Mouse (Mus musculus) kidney, postnatal 10 days (tissue): ENCODE measurements around the gene Pnpo.
A peak's percentile ranks its signal among the peaks of the same experiment; 100 is the strongest.

Experiments used
- DNase-seq: peaks from one replicate; pipeline ENCODE4 v3.0.0; 2021; ENCODE audit warnings: mixed read lengths

The Pnpo gene

DNA sequence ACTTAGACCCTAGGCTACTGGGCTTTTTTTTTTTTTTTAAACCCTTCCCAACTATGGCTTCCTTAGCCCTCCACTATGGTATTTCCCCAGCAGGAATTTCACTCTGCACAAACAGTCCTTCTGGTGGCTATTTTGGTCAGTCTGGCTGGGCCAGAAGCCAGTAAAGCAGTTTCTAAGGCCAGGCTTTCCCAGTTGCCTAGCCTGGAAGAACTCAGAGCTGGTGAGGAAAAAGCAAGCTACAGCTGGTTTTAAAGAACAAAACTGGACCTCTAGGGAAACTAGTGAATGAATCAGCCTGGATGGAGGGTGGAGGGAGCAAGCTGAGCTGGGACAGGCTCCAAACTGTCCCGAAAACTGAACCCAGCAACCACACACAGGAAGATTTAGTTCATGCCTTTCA, 26.0 kb upstream of the Pnpo start:
- DNase-seq = peak; percentile 75

DNA sequence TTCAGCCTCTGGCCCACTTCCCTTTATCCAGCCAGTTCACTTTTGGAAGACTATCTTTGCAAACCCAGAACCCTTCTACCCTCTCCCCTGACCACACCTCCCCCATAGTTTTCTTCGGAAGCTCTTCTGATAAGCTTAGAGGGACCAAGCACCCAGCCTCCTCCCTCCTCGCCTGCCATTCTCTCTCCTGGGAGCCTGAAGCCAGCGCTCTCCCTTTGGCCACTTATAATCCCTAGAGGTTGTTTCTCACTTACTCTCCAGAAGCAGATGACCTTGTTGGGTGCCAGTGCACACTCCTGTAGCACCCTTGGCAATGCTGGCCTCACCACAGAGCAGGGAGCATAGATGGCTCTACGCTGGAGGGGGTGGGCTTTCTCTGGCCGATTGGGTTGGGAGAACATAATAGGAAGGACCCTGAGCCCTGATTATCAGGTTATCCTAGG, 25.5 kb upstream of the Pnpo start:
- DNase-seq = no peak

DNA sequence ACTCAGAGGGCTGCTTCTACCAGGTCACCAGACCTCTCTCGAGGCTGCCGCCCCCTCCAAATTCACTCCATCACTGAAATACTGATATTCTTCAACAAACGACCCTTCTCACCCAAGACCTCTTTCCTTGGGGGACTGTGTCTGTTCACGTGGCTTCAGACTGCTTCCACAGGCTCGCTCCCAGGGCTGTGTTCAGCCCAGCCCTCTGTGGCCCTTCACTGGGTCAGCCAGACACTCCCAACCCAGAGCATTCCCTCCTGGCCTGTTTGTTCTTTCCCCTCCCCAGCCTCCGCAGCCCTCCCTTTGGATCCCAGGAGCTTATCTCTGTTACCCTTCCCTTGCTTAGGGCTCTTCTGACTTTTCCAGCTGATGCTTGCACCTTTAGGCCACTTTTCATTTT, 24.7 kb upstream of the Pnpo start:
- no peak for DNase-seq

DNA sequence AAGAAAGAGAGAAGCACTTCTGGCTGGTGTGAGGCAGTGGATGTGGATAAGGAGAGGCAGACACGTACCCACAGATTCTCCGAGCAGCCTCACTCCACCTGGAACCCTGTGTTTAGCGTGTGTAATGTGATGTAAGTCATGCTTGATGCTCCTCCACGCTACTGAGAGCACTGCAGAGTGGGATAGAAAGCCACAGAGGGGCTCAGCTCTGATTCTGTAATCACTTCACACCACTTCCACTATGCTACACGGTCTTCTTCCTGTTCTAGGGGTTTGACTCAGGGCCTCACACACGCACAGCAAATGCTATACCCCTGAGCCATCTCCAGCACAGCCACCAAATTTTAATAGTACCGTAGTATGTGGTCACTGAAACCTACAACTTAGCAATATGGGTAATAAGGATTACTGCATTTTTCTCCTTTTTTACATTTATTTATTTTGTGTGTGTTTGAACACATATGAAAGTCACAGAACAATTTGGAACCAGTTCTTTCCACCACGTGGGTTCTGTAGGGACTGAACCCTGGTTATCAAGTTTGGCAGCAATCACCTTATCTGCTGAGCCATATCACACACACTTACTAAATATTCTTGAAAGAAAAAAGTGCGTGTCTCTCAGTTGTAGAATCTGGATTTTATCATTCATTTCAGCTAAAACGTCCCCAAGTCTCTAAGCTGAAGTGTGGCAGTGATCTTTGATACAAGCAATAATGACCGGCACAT, 23.9 kb upstream of the Pnpo start:
- DNase-seq = no peak

DNA sequence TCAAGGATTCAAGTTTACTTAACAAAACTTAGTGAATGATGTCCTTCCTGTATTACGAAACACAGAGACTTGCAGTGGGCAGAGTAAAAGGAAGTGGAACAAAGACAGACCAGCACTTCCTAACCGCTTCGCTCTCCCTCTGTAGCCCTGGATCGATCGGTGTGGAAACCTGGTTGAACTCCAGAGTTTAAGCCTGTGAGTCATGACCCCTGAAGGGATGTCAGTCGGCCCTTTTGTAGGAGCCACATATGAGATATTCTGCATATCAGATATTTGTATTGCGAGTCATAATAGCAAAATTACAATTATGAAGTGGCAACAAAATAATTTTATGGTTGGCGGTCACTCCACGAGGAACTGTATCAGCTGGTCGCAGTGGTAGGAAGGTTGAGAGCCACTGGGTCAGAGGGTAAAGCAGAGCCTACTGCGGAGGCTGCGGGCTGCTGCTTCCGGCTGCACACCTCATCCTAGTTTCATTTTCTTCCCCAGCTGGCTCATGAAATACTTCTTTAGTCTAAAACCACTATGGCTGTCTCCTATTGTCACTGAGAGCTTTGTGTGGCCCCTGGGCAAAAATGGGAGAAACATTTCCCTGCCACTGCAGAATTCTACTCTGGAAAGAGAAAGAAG, 23.2 kb upstream of the Pnpo start:
- DNase-seq = no peak

DNA sequence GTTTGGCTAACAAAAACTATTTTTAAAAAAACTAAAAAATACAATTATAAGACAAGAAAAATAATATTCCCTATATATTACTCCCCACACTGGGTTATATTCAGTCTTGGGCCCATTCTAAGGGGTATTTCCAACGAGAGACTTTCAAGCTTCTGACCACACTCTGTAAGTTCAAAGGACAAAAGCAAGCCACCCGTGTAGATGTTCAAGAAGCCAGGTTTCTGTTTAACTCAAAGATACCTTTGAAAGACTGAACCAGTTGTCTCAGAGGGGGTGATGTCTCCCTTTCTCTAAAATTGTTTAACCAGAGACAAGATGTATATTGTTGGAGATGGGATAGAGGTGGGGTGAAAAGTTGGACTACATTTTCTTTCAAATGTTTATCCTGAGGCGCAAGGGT, 22.4 kb upstream of the Pnpo start:
- no peak for DNase-seq

DNA sequence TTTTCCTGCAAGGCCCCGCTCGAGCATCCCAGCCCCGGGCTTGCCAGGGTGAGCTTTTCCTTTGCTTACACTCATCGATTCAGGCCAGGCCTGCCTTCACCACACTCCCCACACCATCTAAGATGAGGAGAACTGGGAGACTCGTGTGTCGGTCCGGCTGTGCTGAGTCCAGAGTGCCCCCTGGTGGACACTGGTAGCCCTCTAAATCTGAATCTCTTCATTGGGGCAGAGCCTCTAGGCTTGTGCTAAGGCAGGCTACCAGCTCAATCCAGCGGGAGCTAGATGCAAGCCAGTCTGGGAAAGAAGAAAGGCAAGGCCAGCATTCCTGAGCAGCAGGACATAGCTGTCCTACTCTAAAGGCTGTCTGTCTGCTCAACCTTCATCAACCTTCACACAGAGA, 19.8 kb upstream of the Pnpo start:
- peak; percentile 97 for DNase-seq

DNA sequence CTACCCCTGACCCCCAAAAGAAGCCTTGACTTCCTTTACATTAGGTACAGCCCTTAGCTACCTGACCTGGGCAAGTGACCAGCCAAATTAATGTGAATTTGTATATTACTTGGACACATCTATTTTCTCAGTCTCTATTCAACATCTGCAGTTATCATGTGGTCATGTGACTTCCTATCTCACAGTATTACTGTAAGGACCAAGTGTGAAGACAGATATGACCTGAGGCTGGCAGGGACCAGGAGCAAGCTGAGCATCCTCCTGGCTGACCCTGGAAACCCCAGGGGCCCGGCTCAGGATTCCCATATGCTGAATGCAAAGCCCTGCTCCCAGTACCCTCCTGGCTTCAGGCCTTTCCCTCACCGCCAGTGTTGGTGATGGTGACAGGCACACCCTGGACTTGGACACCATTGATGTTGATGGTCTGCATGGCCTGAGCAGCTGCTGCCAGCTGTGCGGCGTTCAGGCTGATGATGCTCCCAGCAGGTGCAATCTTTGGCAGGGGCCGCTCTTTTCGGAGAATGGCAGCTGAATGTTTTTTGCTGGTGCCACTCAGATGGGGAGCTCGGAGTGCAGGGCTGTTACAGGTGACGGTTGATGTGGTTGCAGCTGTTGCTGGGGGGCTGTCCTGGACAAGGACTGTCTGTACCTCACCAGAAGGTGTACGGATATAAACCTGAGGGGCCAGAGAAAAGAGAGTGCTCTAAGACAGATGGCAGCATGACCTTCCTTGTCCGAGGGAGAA, 13.4 kb upstream of the Pnpo start:
- DNase-seq = no peak

DNA sequence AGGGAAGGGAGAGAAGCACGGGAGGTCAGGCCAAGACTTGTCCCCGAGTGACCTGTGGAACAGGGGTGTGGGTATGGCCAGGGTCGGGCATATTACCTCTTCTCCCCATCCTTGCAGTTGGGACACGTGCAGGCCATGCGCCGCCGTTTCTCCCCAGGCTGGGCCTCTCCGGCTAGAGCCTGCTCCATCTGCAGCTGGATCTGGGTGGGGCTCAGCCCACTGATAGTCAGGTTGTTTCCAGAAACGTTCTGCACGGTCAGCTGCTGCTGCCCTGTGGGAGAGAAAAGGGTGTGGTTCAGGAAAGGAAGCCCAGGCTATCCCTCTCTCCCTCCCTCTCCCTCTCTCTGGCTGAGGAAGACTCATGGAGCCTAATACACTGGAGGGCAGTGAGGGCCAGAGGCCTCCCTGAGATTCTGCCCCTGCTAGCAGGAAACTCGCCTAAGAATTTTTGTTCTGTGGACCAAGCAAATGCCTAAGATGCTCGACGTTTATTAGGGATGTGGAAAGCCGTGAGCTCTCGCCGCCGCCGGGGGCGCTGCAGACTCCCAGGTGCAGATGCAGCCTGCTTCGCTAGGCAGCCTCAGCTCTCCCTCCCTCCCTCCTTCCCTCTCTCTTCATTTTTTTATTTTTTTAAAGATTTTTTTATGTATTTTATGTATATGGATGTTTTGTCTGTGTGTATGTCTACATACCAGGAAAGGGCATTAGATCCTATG, 12.4 kb upstream of the Pnpo start:
- DNase-seq = peak; percentile 49

DNA sequence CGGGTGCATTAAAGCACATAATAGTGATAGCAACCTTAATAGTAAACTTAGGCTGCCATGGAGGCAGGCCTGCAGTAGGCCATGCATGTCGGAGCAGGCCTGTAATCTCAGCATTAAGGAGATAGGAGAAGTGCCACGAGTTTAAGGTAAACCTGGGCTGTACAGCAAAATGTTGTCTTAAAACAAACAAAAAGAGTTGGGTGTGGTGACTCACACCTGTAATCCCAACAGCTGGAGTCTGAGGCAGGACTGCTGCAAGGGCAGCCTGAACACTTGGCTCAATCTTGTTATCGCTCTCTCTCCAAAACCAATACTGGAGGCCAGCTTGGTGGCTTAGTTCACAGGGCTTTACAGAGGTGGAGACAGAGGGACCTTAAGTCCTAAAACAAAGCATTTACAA, 11.3 kb upstream of the Pnpo start:
- no peak for DNase-seq

DNA sequence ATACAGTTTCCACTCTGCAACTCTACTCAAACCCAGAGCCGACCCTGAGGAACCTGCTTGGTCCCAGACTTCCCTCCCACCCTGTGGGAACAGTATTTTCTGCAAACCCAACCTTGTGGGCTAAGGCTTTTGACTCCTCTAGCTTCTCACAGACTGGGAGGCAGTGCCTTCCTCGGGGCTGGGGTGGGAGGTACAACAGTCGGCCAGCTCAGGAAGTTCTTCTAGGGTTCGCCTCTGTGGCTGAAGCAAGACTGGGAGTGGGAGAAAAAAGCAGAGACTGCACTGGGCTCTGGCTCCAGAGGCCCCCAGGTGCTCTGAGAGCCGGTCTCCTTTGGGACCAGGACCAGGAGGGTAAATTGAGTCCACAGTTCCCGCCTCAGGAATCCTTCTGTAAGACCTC, 9.1 kb upstream of the Pnpo start:
- no peak for DNase-seq

DNA sequence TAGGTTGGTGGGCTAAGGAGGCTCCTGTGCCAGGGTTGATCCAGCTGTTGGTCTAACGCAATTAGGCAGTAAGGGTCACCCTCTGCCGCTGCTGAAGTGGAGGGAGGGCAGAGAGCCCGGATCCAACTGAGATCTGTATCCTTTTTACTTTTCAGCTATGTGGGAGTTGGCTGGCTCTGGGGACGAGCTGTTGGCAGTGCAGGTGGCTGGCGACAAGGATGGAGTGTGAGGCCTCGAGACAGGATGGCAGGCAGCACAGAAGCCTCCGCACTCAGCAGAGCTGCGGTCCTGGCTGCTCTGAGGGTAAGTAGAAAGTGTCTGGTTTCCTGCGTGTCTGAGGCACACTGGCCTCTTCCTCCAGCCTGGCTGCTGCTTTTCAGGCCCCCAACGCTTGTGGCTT, 8.6 kb upstream of the Pnpo start:
- DNase-seq = no peak

DNA sequence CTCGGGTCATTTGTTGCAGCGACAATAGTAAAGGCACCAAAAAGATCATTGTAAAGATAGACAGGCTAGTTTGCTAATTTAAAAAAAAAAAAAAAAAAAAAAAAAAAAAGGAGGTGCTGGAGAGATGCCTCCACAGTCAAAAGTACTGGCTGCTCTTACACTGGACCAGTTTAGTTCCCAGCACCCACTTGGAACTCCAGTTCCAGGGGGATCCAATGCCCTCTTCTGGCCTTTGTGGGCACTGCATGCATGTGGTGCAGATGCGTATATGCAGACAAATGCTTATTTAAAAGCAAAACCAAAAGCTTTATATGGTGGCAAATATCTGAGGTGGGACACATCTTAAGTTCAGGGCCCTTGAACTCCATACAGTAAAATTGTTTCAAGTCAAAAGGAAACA, 7.0 kb upstream of the Pnpo start:
- DNase-seq = no peak

DNA sequence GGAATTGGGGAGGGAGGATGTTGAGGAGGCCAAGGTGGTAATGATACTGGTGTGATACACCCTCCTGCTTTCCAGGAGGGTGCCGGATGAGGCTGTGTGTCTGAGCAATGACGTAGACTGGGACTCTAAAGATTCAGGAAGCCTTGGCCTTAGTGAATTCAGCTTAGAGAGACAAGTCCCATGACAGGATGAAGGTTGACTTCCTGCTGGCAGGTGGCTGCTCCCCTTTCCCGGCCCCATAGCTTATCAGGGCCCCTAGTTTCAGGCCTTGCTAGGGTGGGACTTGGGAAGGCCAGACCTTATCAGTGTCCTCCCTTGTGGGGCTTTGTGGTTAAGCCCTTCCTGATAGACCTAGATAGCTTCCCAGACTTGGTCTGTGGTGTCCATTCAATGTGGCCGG, 4.1 kb upstream of the Pnpo start:
- no peak for DNase-seq

DNA sequence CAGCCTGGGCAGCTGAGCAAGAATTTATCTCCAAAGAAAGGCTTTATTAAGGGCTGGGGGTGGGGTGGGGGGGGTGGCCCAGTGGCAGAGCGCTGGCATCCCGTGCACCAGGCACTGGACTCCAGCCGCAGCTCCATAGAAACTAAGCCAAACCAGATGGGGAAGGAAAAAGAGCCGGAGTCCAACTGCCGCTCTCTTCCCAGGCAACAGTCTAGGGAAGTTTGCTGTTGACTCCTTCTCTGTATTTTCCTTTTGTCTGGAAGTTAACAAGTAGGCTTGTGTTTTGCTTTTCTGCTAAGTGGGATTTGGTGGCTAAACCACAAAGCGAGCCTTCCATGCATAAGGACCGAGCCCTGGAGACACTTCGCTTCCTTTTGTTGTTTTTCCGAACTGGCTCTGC, 2.7 kb upstream of the Pnpo start:
- no peak for DNase-seq

DNA sequence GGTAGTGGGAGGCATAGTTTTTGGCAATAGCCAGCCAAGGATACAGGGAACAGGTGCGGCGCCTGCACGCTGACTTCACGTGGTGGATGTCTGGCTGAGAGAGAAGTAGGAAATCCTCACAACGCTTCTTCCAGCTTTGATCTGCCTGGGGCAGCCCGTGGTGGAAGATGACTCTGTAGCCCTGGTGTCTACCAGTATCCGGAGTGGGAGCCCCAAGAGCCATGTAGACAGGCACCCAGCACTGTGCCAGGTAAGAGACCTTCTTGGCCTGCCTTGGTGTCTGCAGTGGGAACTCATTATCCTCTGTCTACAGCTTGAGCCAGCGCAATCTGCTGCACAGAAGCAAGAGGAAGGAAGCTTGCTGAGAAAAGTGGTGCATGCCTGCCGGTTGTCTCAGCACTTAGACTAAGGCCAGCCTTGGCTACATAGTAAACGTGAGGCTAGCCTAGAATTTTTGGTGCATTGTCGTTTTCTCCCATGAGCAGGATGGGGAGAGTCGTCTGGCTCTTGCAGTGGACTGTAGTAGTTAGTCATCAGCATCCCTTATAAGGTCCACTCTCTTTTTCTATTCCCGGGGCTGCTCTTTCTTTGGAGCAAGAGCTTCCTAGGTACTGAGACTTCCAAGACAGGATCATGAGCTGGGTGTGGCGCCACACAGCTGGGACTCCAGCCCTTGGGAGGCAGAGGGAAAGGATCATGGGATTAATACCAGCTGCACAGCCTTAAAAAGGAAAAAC, 1.2 kb upstream of the Pnpo start:
- no peak for DNase-seq

DNA sequence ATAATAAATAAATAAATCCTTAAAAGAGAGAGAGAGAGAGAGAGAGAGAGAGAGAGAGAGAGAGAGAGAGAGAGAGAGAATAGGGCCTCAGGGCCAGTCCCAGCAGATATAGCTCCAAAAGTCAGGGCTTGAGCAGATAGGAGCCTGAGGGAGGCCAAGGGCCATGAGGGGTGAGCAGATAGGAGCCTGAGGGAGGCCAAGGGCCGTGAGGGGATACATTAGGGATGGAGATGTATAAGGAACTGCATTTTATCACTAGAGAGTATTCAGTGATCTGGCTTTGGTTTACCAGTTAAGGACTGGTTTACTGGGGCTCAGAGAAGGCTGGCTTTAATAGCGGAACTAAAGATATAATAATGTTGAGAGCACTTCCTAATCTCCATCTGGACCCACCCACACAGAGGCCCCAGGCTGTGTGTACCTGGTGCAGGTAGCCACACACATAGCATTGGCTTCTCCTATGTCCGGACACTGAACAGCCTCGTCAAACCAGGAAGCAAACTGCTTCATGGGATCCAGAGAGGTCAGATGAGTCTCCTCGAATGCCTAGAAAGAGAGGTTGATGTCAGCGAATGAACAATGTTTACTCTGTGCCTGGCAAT, 1.7 kb downstream of the Pnpo start:
- DNase-seq = no peak

DNA sequence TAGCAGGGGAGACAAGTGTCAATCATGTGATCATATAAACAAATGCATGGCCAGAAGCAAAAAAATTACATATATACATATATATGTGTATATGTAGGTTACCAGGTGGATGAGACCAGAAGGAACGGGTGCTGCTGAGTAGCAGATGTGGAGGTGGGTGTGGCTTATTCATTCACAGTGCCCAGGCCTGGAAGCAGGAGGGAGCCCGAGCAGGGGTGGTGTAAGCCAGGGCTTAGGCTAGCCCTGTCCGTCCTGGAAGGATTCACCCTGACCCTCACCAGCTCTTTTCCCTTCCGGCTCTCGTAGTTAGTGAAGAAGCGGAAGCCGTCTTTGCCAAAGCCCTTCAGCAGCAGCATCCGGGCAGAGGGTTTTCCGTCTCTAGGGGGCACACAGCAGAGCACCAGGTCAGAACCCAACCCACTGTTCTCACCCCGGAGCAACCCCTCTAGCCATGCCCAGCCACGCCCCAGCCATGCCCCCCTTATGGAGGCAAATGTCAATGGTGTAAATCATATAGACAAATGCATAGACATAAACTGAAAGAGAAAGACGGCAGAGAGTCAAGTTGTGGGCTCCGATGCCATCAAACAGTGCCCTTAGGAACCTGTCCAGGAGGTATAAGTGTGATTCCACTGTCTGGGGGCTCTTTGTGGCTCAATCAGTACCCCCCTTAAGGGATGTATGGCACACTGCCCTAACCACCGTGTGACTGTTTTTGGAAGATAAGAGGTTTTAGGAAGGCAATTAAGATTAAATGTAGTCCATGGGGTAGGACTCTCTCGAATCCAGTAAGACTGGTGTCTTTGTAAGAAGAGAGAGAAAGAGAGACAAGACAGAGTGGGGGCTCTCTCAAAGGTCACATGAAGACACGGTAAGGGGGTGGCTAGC, 3.0 kb downstream of the Pnpo start:
- no peak for DNase-seq

DNA sequence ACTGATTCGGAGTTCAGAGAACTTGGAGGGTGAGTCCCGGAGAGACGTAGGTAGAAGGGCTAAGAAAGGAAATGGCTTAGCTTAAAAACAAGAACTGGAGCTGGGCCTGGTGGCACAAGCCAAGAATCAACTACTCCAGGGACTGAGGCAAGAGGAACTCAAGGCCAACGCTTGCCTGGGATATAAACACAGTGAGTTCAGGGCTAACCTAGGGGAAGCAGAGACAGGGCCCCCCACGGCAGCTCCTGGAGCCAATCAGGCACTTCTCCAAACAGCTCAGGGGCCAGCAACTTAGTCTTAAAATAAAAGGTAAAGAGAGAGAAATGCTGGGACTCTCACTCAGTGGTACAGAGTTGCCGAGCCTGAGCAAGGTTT, 5.4 kb downstream of the Pnpo start:
- DNase-seq = no peak

DNA sequence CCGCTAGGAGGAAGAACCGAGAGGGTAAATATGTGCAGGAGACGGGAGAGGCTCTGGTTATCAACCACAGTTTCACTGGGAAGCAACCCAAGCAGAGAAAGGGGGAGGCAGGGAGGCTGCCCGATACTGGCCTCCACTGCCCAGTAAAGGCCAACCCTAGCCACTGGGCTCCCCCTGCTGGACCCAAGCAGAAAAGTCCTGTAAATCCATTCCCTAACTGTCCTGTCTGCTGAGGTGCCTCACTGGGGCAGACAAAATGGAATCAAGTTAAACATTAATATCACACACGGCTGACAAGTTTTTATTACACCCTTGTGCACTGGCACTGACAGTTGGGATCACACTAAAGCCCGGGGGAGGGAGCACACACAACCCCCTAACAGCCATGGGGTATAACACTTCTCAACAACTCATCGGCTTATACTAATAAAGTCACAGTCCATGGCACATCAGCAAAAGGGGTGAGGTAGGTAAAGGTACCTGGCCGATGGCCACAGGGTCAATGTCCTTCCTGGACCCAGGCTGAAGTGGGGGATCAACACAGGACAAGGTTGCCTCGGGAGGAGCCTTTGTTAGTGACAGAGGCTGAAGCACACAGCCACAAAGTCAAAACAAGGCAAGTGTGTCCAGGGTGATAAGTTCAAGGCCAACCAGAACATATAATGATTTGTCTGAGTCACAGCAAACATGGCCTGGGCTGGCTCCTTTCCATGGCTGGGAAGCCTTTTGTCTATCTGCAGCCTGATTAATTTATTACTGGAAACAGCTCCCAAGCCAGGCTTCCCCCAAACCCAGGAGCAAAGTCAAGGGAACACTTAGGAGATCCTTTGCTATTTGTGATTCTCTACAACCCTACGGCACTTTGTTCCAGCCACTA, 6.0 kb downstream of the Pnpo start:
- peak; percentile 86 for DNase-seq
